ENCODE assay signal across 10 mouse cellular contexts in genomic region chr14:122280309-122281071, GRCm38 (mm10).
DNase-seq lines count a peak whose midpoint lies in the region; ATAC-seq lines count a peak whose summit lies in the region.
"Had no signal": no experiment of that assay in that cellular context is flagged by ENCODE, and none has a peak within 500 bp of the region (broad histone marks: within the 10 kb centered on the region; RNA-seq: fewer than 3 reads in every experiment).

No protein-coding gene starts in this region.

- no peak overlapping the region for H3K4me3 ChIP-seq in lung, embryonic 15.5 days
- H3K4me3 ChIP-seq in forebrain, embryonic 15.5 days = no peak overlapping the region
- H3K4me3 ChIP-seq in neural tube, embryonic 11.5 days (ENCODE audit: low read depth, low read length) = no peak overlapping the region
- no peak overlapping the region for H3K4me3 ChIP-seq in intestine, embryonic 16.5 days (ENCODE audit: low read length)

- DNase-seq in lung, postnatal 25 days (ENCODE audit: low spot score) = no peak
- DNase-seq in kidney, adult 8-10 months = peak; percentile 29 to 41
- peak; percentile 62 for DNase-seq in neural tube, embryonic 11.5 days (ENCODE audit: low spot score)
- no peak for DNase-seq in left cerebral cortex, postnatal 25 days (ENCODE audit: low spot score in 2 of 2)
- DNase-seq in layer of hippocampus, adult 8-10 months (ENCODE audit: low spot score in 2 of 2) = no peak
- DNase-seq: cerebellum, adult 9-10 months had no signal

- no peaks in the 10 kb centered on the region for H3K4me1 ChIP-seq in lung, embryonic 15.5 days
- H3K4me1 ChIP-seq in forebrain, embryonic 15.5 days = peaks cover 11% of the 10 kb centered on the region
- H3K4me1 ChIP-seq in neural tube, embryonic 11.5 days (ENCODE audit: control insufficient read depth, insufficient read depth, low read length) = 0 out of 2 replicates have a peak, but pooled peaks cover 2% of the 10 kb centered on the region
- H3K4me1 ChIP-seq in intestine, embryonic 16.5 days (ENCODE audit: control insufficient read depth, insufficient read depth, low read length) = no peaks in the 10 kb centered on the region

- ATAC-seq in lung, embryonic 15.5 days (ENCODE audit: borderline replicate concordance, extremely low read depth, low FRiP score, low TSS enrichment) = peak; percentile 62; the same call in 1 of the 2 replicates
- ATAC-seq in forebrain, embryonic 15.5 days (replicated peaks) = 0 out of 2 replicates have a peak, but pooled peaks have one; percentile 41
- ATAC-seq in neural tube, embryonic 11.5 days (ENCODE audit: insufficient read depth, low FRiP score, low TSS enrichment) = peak; percentile 80; the same call in 1 of the 2 replicates
- ATAC-seq in intestine, embryonic 16.5 days = no peak
- ATAC-seq: lung, postnatal 0 days had no signal

- WGBS in lung, embryonic 15.5 days = 28% methylated on average over 21 of the region's 21 CpGs
- WGBS in forebrain, embryonic 15.5 days = 16% methylated on average over 21 of the region's 21 CpGs
- WGBS in neural tube, embryonic 11.5 days = 17% methylated on average over 21 of the region's 21 CpGs
- WGBS in intestine, embryonic 16.5 days = 42% methylated on average over 21 of the region's 21 CpGs

- no peak overlapping the region for H3K4me2 ChIP-seq in lung, embryonic 15.5 days
- no peak overlapping the region for H3K4me2 ChIP-seq in forebrain, embryonic 15.5 days (replicated peaks)
- peak overlapping the region; percentile 14 for H3K4me2 ChIP-seq in neural tube, embryonic 11.5 days (ENCODE audit: low read depth)
- no peak overlapping the region for H3K4me2 ChIP-seq in intestine, embryonic 16.5 days (ENCODE audit: low read depth, low read length)

- no peak overlapping the region for H3K27ac ChIP-seq in lung, embryonic 15.5 days
- no peak overlapping the region for H3K27ac ChIP-seq in forebrain, embryonic 15.5 days (replicated peaks)
- 0 out of 2 replicates have a peak overlapping the region, but pooled peaks have one; percentile 3 for H3K27ac ChIP-seq in neural tube, embryonic 11.5 days (ENCODE audit: low read depth, low read length)
- no peak overlapping the region for H3K27ac ChIP-seq in intestine, embryonic 16.5 days (ENCODE audit: low read length)

- no peak overlapping the region for H3K9ac ChIP-seq in lung, embryonic 15.5 days
- H3K9ac ChIP-seq in forebrain, embryonic 15.5 days (replicated peaks) = no peak overlapping the region
- peak overlapping the region; percentile 30 for H3K9ac ChIP-seq in neural tube, embryonic 11.5 days (ENCODE audit: low read length)
- no peak overlapping the region for H3K9ac ChIP-seq in intestine, embryonic 16.5 days (ENCODE audit: low read depth, low read length)

- intact Hi-C loops in left cerebral cortex, postnatal 25 days (cut with DNase I) = no loop called here

- H3K27me3 ChIP-seq in lung, embryonic 15.5 days = peaks cover 80% of the 10 kb centered on the region
- peaks cover 21% of the 10 kb centered on the region; the same call in 1 of the 2 replicates for H3K27me3 ChIP-seq in forebrain, embryonic 15.5 days
- peaks cover 5% of the 10 kb centered on the region; the same call in 1 of the 2 replicates for H3K27me3 ChIP-seq in neural tube, embryonic 11.5 days (ENCODE audit: control insufficient read depth, insufficient read depth, low read length)
- no peaks in the 10 kb centered on the region for H3K27me3 ChIP-seq in intestine, embryonic 16.5 days (replicated peaks; ENCODE audit: control insufficient read depth, insufficient read depth, low read length)

- H3K36me3 ChIP-seq in lung, embryonic 15.5 days = no peaks in the 10 kb centered on the region
- no peaks in the 10 kb centered on the region for H3K36me3 ChIP-seq in forebrain, embryonic 15.5 days
- no peaks in the 10 kb centered on the region for H3K36me3 ChIP-seq in neural tube, embryonic 11.5 days (ENCODE audit: control insufficient read depth, insufficient read depth, low read length)
- no peaks in the 10 kb centered on the region for H3K36me3 ChIP-seq in intestine, embryonic 16.5 days (ENCODE audit: control insufficient read depth, insufficient read depth, low read length)

- H3K9me3 ChIP-seq in lung, embryonic 15.5 days = no peaks in the 10 kb centered on the region
- H3K9me3 ChIP-seq in forebrain, embryonic 15.5 days = no peaks in the 10 kb centered on the region
- H3K9me3 ChIP-seq in neural tube, embryonic 11.5 days (ENCODE audit: control insufficient read depth, low read length) = no peaks in the 10 kb centered on the region
- H3K9me3 ChIP-seq in intestine, embryonic 16.5 days (ENCODE audit: control insufficient read depth, low read length) = no peaks in the 10 kb centered on the region

Comparison
In these comparisons a context has a peak if more than half of its experiments do, and no peak if none do; other contexts are left out.
1. DNase-seq: peak in kidney, adult 8-10 months (2 of 2) and neural tube, embryonic 11.5 days (single experiment); none in lung, postnatal 25 days (single experiment), left cerebral cortex, postnatal 25 days (0 of 2) and layer of hippocampus, adult 8-10 months (0 of 2).